Mouse (Mus musculus): ENCODE measurements around the gene Asic2. TPM values are rescaled to one million over a fixed set of nuclear protein-coding genes. Genes with fewer than 3 reads are reported as not detected.

Asic2 gene
- polyA plus RNA-seq, 1 experiment = 0.75 TPM

DNA sequence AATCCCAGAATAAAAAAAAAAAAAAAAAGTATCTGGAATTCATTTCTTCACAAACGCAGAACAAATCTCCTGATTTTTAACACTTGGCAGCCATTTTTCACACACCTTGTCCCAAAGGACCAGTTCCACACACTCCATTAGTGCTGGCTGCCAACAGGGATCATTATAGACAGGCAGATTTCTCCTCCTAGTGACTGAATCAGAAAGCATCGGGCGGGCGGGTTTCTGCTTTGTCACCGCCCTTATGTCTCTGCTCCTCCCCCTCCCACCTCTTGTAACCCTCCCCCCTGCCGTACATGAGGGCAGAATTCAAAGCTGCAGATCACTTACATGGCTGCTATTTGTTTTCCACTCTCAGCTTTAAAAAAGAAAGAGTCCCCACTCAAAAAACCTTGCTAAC lies 436.4 kb downstream of the Asic2 start:
- Histone ChIP-seq H3K36me3 (ENCODE audit: control insufficient read depth, insufficient read depth, low read length) (no peaks in the 10 kb centered on the region), H3K4me1 (ENCODE audit: control insufficient read depth, insufficient read depth, low read length) (no peaks in the 10 kb centered on the region), H3K27ac (ENCODE audit: insufficient read depth, low read depth, low read length) (no peak overlapping the region), H3K4me3 (ENCODE audit: insufficient read depth, low read depth, low read length) (no peak overlapping the region), H3K27me3 (replicated peaks; ENCODE audit: control insufficient read depth, insufficient read depth, low read length) (no peaks in the 10 kb centered on the region; the same call in 1 of the 2 replicates)
- TF ChIP-seq CTCF (conservative IDR thresholded peaks at IDR 0.05; ENCODE audit: insufficient read depth, insufficient read length, low read depth, low read length) = no peak
- TF ChIP-seq POLR2A (IDR thresholded peaks at IDR 0.05; ENCODE audit: low read depth, low read length) = no peak
- DNase-seq = no peak
- 5% methylated on average over 6 of the region's 6 CpGs for WGBS

DNA sequence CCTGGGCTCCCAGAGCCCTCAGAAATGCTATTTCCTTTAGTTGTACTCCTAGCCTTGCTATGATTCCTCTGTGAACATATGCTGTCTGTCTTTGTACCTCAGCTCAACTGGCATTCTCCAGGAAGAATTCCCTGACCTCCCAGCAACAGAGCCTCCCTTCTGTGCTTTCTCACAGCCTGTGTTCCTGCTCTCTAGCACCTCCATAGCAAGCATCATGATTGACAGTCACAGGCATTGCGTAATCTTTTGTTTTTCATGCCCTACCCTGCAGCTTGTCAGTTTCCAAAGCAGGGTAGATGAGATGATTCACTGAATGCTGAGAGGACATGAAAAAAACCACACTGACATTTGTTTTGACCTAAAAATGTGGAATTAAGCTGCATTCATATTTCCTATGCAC lies 445.3 kb downstream of the Asic2 start:
- no peak overlapping the region for H3K27ac ChIP-seq (ENCODE audit: insufficient read depth, low read depth, low read length)
- 86% methylated on average over 1 of the region's 1 CpGs for WGBS
- no peak for TF ChIP-seq POLR2A (IDR thresholded peaks at IDR 0.05; ENCODE audit: low read depth, low read length)
- TF ChIP-seq CTCF (conservative IDR thresholded peaks at IDR 0.05; ENCODE audit: insufficient read depth, insufficient read length, low read depth, low read length) = no peak
- no peak for DNase-seq
- H3K36me3 ChIP-seq (ENCODE audit: control insufficient read depth, insufficient read depth, low read length) = no peaks in the 10 kb centered on the region
- no peaks in the 10 kb centered on the region for H3K4me1 ChIP-seq (ENCODE audit: control insufficient read depth, insufficient read depth, low read length)
- H3K4me3 ChIP-seq (ENCODE audit: insufficient read depth, low read depth, low read length) = no peak overlapping the region
- no peaks in the 10 kb centered on the region for H3K27me3 ChIP-seq (replicated peaks; ENCODE audit: control insufficient read depth, insufficient read depth, low read length)

DNA sequence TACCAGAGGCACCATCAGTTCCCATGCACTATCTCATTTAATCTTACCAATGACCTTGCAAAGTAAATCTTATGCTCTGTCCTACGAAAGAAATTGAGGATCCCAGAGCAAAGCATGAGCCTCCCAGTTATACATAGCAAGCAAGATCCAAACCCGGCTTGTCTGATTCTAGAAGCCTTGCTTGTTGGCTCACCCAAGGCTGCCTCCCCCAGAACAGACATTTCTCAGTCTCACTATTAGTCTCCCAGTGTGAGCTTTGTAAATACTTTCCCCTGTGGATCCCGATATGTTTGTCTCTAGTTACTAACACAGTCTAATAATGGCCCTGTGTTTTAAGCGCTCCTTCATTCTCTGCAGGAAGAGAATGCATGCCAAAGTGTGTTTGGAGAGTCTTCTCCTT lies 446.4 kb downstream of the Asic2 start:
- Histone ChIP-seq H3K4me3 (ENCODE audit: insufficient read depth, low read depth, low read length) (no peak overlapping the region), H3K27me3 (replicated peaks; ENCODE audit: control insufficient read depth, insufficient read depth, low read length) (no peaks in the 10 kb centered on the region), H3K4me1 (ENCODE audit: control insufficient read depth, insufficient read depth, low read length) (no peaks in the 10 kb centered on the region), H3K27ac (ENCODE audit: insufficient read depth, low read depth, low read length) (no peak overlapping the region), H3K36me3 (ENCODE audit: control insufficient read depth, insufficient read depth, low read length) (no peaks in the 10 kb centered on the region)
- WGBS = 80% methylated on average over 4 of the region's 4 CpGs
- DNase-seq = no peak
- TF ChIP-seq POLR2A (IDR thresholded peaks at IDR 0.05; ENCODE audit: low read depth, low read length) (no peak), CTCF (conservative IDR thresholded peaks at IDR 0.05; ENCODE audit: insufficient read depth, insufficient read length, low read depth, low read length) (no peak)

DNA sequence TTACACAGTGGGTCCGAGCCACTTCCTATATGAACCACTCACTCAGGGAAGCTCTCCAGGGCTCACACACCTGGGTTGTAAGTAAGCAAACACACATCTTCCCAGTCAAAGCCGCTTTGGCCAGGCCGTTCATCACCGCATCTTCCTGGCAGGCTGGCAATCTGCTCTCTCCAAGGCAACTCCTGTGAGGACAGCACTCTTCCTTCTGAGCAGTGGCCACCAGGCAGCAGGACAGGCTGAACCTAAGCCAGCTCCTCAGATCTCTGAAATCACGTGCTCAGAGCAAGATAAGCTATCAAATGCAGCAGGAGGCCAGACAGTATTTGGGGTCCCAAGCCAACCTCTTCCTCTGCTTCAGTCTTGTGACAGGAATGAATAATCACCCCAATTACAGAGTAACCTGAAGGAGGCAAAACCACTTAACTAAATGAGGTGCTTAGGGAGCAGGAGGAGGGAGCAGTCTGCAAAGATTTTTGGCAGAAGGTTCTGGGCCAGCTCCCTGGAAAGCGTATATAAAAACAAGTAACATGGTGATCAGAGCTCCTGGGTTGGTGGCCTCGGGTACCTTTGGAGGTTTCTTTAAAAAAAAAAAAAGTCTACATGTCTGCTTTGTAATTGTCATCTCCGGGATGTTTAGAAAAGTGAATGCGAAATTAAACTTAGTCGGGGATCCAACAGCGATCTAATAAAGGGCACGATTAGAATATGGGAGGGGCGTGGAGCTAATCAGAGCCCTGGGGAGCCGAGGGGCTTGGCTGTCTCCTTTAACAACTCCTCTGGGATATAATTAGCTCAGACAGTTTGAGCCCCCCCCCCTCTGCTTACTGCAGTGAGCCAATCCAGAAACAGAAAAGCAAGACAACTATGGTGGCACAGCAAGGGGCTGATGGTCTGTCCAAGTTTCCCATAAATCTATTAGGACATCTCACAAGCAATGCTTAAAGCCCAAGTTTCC lies 450.0 kb downstream of the Asic2 start:
- Histone ChIP-seq H3K4me3 (ENCODE audit: insufficient read depth, low read depth, low read length) (no peak overlapping the region), H3K27me3 (replicated peaks; ENCODE audit: control insufficient read depth, insufficient read depth, low read length) (no peaks in the 10 kb centered on the region), H3K36me3 (ENCODE audit: control insufficient read depth, insufficient read depth, low read length) (no peaks in the 10 kb centered on the region), H3K4me1 (ENCODE audit: control insufficient read depth, insufficient read depth, low read length) (no peaks in the 10 kb centered on the region), H3K27ac (ENCODE audit: insufficient read depth, low read depth, low read length) (no peak overlapping the region)
- WGBS = 43% methylated on average over 14 of the region's 14 CpGs
- TF ChIP-seq CTCF (conservative IDR thresholded peaks at IDR 0.05; ENCODE audit: insufficient read depth, insufficient read length, low read depth, low read length) (no peak), POLR2A (IDR thresholded peaks at IDR 0.05; ENCODE audit: low read depth, low read length) (no peak)
- DNase-seq = no peak

DNA sequence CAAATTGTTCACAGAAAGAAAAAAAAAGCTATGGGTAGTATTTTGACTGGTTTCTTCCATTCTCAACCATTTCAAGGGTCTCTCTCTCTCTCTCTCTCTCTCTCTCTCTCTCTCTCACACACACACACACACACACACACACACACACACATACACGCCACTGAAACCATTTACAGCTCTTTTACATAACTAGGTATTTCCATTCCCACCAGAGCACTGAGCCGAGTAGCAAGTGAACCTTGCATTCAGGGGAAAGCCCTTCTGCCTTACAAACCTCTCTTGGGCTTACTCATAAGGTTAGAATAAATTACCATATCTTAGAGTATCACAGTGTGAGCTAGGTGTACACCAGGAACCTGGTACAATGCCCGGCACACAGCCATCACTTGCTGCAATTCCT lies 452.5 kb downstream of the Asic2 start:
- H3K4me3 ChIP-seq (ENCODE audit: insufficient read depth, low read depth, low read length) = no peak overlapping the region
- 54% methylated on average over 3 of the region's 3 CpGs for WGBS
- H3K36me3 ChIP-seq (ENCODE audit: control insufficient read depth, insufficient read depth, low read length) = no peaks in the 10 kb centered on the region
- no peaks in the 10 kb centered on the region for H3K27me3 ChIP-seq (replicated peaks; ENCODE audit: control insufficient read depth, insufficient read depth, low read length)
- TF ChIP-seq POLR2A (IDR thresholded peaks at IDR 0.05; ENCODE audit: low read depth, low read length) (no peak), CTCF (conservative IDR thresholded peaks at IDR 0.05; ENCODE audit: insufficient read depth, insufficient read length, low read depth, low read length) (no peak)
- no peaks in the 10 kb centered on the region for H3K4me1 ChIP-seq (ENCODE audit: control insufficient read depth, insufficient read depth, low read length)
- no peak for DNase-seq
- no peak overlapping the region for H3K27ac ChIP-seq (ENCODE audit: insufficient read depth, low read depth, low read length)

DNA sequence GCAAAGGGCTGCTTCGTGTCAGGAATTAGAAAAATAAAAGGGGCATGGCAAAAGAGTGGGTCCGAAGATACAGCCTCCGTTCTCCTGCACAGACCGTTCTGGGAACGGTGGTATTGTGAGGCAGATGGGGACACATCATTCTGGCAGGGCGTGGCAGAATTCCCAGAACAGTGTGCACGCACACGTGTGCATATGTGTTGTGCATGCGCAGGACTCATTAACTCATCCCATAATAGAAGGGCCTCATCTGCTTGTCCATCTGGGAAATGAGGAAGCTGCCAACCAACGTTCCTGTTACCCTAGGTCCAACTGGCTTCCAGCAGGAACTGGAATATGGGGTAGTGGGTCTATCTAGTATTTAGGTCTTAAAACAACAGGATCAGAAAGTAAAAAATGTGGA lies 455.8 kb downstream of the Asic2 start:
- TF ChIP-seq CTCF (conservative IDR thresholded peaks at IDR 0.05; ENCODE audit: insufficient read depth, insufficient read length, low read depth, low read length) (no peak), POLR2A (IDR thresholded peaks at IDR 0.05; ENCODE audit: low read depth, low read length) (no peak)
- Histone ChIP-seq H3K27ac (ENCODE audit: insufficient read depth, low read depth, low read length) (no peak overlapping the region), H3K36me3 (ENCODE audit: control insufficient read depth, insufficient read depth, low read length) (no peaks in the 10 kb centered on the region), H3K4me1 (ENCODE audit: control insufficient read depth, insufficient read depth, low read length) (no peaks in the 10 kb centered on the region), H3K27me3 (replicated peaks; ENCODE audit: control insufficient read depth, insufficient read depth, low read length) (no peaks in the 10 kb centered on the region), H3K4me3 (ENCODE audit: insufficient read depth, low read depth, low read length) (no peak overlapping the region)
- no peak for DNase-seq
- WGBS = 84% methylated on average over 10 of the region's 10 CpGs

DNA sequence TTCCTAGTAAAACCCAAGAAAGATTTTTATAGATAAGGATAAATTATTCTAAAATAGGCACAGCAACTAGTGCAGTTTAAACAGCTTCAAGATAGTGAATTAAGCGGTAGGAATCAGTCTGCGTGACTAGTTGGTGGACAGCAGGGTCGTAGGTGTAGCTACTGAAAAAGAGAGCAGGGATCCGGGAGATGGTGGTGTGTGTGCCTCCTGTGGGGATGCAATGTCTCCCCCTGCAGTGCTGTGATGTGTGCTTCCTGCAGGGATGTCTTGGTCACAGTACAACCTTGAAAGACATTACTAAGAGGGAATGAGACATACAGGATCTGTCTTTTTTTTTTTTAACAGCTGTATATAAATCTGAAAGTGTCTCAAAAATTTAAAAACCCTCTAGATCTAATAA lies 456.9 kb downstream of the Asic2 start:
- H3K27ac ChIP-seq (ENCODE audit: insufficient read depth, low read depth, low read length) = no peak overlapping the region
- WGBS = 54% methylated on average over 4 of the region's 4 CpGs
- no peaks in the 10 kb centered on the region for H3K36me3 ChIP-seq (ENCODE audit: control insufficient read depth, insufficient read depth, low read length)
- no peak for DNase-seq
- no peak for TF ChIP-seq CTCF (conservative IDR thresholded peaks at IDR 0.05; ENCODE audit: insufficient read depth, insufficient read length, low read depth, low read length)
- no peak for TF ChIP-seq POLR2A (IDR thresholded peaks at IDR 0.05; ENCODE audit: low read depth, low read length)
- H3K4me3 ChIP-seq (ENCODE audit: insufficient read depth, low read depth, low read length) = no peak overlapping the region
- no peaks in the 10 kb centered on the region for H3K27me3 ChIP-seq (replicated peaks; ENCODE audit: control insufficient read depth, insufficient read depth, low read length)
- H3K4me1 ChIP-seq (ENCODE audit: control insufficient read depth, insufficient read depth, low read length) = no peaks in the 10 kb centered on the region
